Mouse (Mus musculus) heart, embryonic 15.5 days (tissue): Measurements from ENCODE around the gene Rnf216. TPM values are rescaled to one million over a fixed set of nuclear protein-coding genes. Genes with fewer than 3 reads are reported as not detected.

Experiments used
- ATAC-seq: fragments of 200-750 bp; cut with Nextera tagmentation; replicated peaks from 2 replicates; pipeline ENCODE4 v1.8.0; 2017; ENCODE audit warnings: low read depth, moderate TSS enrichment; ENCODE audit not compliant: insufficient number of reproducible peaks, insufficient read depth, low FRiP score
- H3K27ac ChIP-seq: fragments of 300-500 bp; sonication (generic); 2 replicates; pipeline ENCODE4 v1.5.1; 2015; ENCODE audit warnings: mild to moderate bottlenecking, inconsistent platforms
- H3K27me3 ChIP-seq: fragments of 300-500 bp; sonication (generic); 2 replicates; pipeline ENCODE4 v1.6.1; 2015; ENCODE audit warnings: inconsistent platforms
- H3K36me3 ChIP-seq: fragments of 300-500 bp; sonication (generic); 2 replicates; pipeline ENCODE4 v1.6.1; 2015; ENCODE audit warnings: mild to moderate bottlenecking, inconsistent platforms
- H3K4me1 ChIP-seq: fragments of 300-500 bp; sonication (generic); replicated peaks from 2 replicates; pipeline ENCODE4 v1.6.1; 2015; ENCODE audit warnings: inconsistent platforms
- H3K4me2 ChIP-seq: fragments of 300-500 bp; sonication (generic); 2 replicates; pipeline ENCODE4 v1.6.1; 2015; ENCODE audit warnings: inconsistent platforms, mild to moderate bottlenecking, moderate library complexity
- H3K4me3 ChIP-seq: fragments of 300-500 bp; sonication (generic); 2 replicates; pipeline ENCODE4 v1.5.1; 2015; ENCODE audit warnings: mild to moderate bottlenecking, inconsistent platforms
- H3K9ac ChIP-seq: fragments of 300-500 bp; sonication (generic); 2 replicates; pipeline ENCODE4 v1.6.1; 2015; ENCODE audit warnings: mild to moderate bottlenecking, inconsistent platforms
- H3K9me3 ChIP-seq: fragments of 300-500 bp; sonication (generic); replicated peaks from 2 replicates; pipeline ENCODE4 v1.6.1; 2016; ENCODE audit warnings: inconsistent platforms
- WGBS: fragments of 180-500 bp; shearing (Covaris S2); methylation state at CpG from one replicate; pipeline ENCODE4 v1.1.7; 2015; ENCODE audit warnings: mixed read lengths; 5-methylcytosine and 5-hydroxymethylcytosine counted together
- polyA plus RNA-seq: library from polyadenylated mRNA; unstranded; fragments of >200 nt; fragmentation: Nextera tagmentation; extraction: Ambion mirVana; gene quantifications from 2 replicates; pipeline ENCODE4 v1.2.1, GENCODE M21; 2015

The Rnf216 gene
- polyA plus RNA-seq, 1 experiment from 2014 or later = 23.9 TPM

GRCm38 (mm10) chr5:143062251-143062650, 50.5 kb downstream of the Rnf216 start:
- no peak overlapping the region for H3K4me2 ChIP-seq
- no peak overlapping the region for H3K9ac ChIP-seq
- peaks cover 37% of the 10 kb centered on the region for H3K4me1 ChIP-seq
- no peak overlapping the region for H3K4me3 ChIP-seq
- no peak for ATAC-seq
- H3K9me3 ChIP-seq = no peaks in the 10 kb centered on the region
- peaks cover 15% of the 10 kb centered on the region for H3K36me3 ChIP-seq
- peak overlapping the region; percentile 62 for H3K27ac ChIP-seq
- WGBS = 68% methylated on average over 3 of the region's 3 CpGs
- H3K27me3 ChIP-seq = no peaks in the 10 kb centered on the region

- H3K36me3 ChIP-seq = 0 out of 2 replicates have a peak, but pooled peaks cover 13% of the 10 kb centered on the region
Observed at GRCm38 (mm10) chr5:143061511-143061910, 51.3 kb downstream of the Rnf216 start.

DNA sequence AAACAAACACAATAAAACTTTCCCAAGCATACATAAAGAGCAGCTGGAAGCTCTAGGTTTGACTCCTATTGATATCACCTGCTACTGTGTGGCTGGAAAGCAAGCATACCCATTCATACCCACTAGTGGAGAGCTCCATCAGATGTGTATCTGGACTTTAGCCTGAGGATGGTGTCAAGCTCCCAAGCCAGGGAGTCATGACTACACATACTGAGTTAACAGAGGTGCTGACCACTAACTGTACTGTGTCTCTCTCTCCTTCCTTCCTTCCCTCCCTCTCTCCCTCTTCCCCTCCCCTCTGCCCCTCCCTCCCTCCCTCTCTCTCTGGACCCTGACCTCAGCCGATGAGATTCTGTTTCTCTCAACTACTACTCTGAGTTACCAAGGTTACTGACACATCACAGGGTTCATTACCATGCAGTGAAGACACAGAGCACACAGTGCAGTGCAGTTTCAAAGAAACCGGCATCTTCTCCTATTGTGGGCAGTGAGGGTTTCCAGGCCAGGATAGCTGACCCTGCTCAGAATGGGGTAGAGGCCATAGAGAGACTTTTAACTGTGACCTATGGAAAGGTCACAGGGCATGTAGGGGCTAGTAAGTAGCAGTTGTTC, 51.9 kb downstream of the Rnf216 start:
- Histone ChIP-seq H3K9ac (no peak overlapping the region), H3K4me3 (no peak overlapping the region), H3K36me3 (0 out of 2 replicates have a peak, but pooled peaks cover 13% of the 10 kb centered on the region), H3K27ac (peak overlapping the region; percentile 62), H3K4me1 (peaks cover 46% of the 10 kb centered on the region), H3K4me2 (no peak overlapping the region), H3K27me3 (no peaks in the 10 kb centered on the region), H3K9me3 (no peaks in the 10 kb centered on the region)
- no peak for ATAC-seq
- WGBS = 36% methylated on average over 2 of the region's 2 CpGs

More at GRCm38 (mm10) chr5:143061511-143061910, 51.3 kb downstream of the Rnf216 start:
- WGBS = 37% methylated on average over 3 of the region's 3 CpGs
- H3K27ac ChIP-seq = peak overlapping the region; percentile 62
- H3K9ac ChIP-seq = no peak overlapping the region
- H3K9me3 ChIP-seq = no peaks in the 10 kb centered on the region
- H3K4me2 ChIP-seq = no peak overlapping the region
- no peak overlapping the region for H3K4me3 ChIP-seq
- H3K27me3 ChIP-seq = no peaks in the 10 kb centered on the region
- peaks cover 42% of the 10 kb centered on the region for H3K4me1 ChIP-seq
- ATAC-seq = peak; percentile 65

DNA sequence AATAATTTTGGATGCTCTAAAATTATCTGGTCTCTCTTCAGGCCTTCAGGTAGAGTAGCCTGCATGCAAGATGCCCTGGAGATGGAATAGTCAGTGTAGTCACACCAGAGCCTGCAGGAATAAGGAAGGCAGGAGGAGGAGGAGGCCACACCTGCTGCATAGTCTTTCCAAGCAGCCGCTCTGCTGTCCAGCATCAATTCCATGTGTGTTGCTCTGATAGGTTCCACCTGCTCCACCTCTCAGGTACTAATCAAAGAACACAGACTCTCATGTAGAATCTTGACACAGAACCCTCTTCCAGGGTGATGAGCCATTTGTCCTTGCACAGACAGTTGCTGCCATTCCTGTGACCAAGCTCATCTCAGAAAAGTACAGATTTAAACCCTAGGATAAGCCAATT, 52.8 kb downstream of the Rnf216 start:
- Histone ChIP-seq H3K4me2 (no peak overlapping the region), H3K4me1 (peaks cover 50% of the 10 kb centered on the region), H3K27ac (no peak overlapping the region), H3K4me3 (no peak overlapping the region), H3K27me3 (no peaks in the 10 kb centered on the region), H3K9me3 (no peaks in the 10 kb centered on the region), H3K36me3 (0 out of 2 replicates have a peak, but pooled peaks cover 10% of the 10 kb centered on the region), H3K9ac (no peak overlapping the region)
- no peak for ATAC-seq
- WGBS = 81% methylated on average over 1 of the region's 1 CpGs

GRCm38 (mm10) chr5:143059182-143059581, 53.6 kb downstream of the Rnf216 start:
- no peak for ATAC-seq
- no peaks in the 10 kb centered on the region for H3K27me3 ChIP-seq
- H3K9ac ChIP-seq = no peak overlapping the region
- no peaks in the 10 kb centered on the region for H3K9me3 ChIP-seq
- no peak overlapping the region for H3K4me3 ChIP-seq
- 0 out of 2 replicates have a peak, but pooled peaks cover 7% of the 10 kb centered on the region for H3K36me3 ChIP-seq
- H3K27ac ChIP-seq = peak overlapping the region; percentile 82
- H3K4me1 ChIP-seq = peaks cover 53% of the 10 kb centered on the region
- H3K4me2 ChIP-seq = no peak overlapping the region

DNA sequence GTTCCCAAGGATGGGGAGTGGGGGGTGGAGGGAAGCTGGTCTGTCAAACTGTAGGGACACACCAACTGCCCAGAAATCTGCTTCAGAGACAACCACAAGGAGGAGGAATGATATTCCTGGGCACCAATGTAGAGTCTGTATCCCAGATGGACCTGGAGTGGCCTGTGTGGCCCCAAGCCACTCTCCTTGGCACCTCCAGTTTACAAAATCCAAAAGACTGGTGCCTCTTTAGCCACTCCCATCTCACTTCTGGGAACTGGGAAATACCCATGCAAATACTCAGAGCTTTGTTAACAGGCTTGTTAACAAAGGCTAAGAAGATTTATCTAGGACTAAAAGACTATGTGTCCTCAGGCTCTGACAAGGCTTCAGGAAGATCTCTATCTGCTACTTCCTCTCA, 54.1 kb downstream of the Rnf216 start:
- Histone ChIP-seq H3K4me2 (no peak overlapping the region), H3K4me3 (no peak overlapping the region), H3K4me1 (peaks cover 58% of the 10 kb centered on the region), H3K27me3 (no peaks in the 10 kb centered on the region), H3K27ac (peak overlapping the region; percentile 82), H3K9me3 (no peaks in the 10 kb centered on the region), H3K9ac (no peak overlapping the region; the same call in 1 of the 2 replicates), H3K36me3 (0 out of 2 replicates have a peak, but pooled peaks cover 5% of the 10 kb centered on the region)
- ATAC-seq = no peak

- Histone ChIP-seq H3K9me3 (no peaks in the 10 kb centered on the region), H3K27ac (peak overlapping the region; percentile 82), H3K4me2 (no peak overlapping the region), H3K9ac (no peak overlapping the region; the same call in 1 of the 2 replicates), H3K36me3 (0 out of 2 replicates have a peak, but pooled peaks cover under 1% of the 10 kb centered on the region), H3K27me3 (no peaks in the 10 kb centered on the region), H3K4me3 (no peak overlapping the region), H3K4me1 (peaks cover 63% of the 10 kb centered on the region)
- 25% methylated on average over 2 of the region's 2 CpGs for WGBS
- ATAC-seq = no peak
Observed at GRCm38 (mm10) chr5:143058208-143058607, 54.6 kb downstream of the Rnf216 start.

- H3K27ac ChIP-seq = peak overlapping the region; percentile 82
- H3K4me3 ChIP-seq = no peak overlapping the region
- peaks cover 67% of the 10 kb centered on the region for H3K4me1 ChIP-seq
- no peaks in the 10 kb centered on the region for H3K9me3 ChIP-seq
- no peaks in the 10 kb centered on the region for H3K36me3 ChIP-seq
- H3K9ac ChIP-seq = no peak overlapping the region
- 58% methylated on average over 1 of the region's 1 CpGs for WGBS
- ATAC-seq = no peak
- no peak overlapping the region for H3K4me2 ChIP-seq
- H3K27me3 ChIP-seq = no peaks in the 10 kb centered on the region
Observed at GRCm38 (mm10) chr5:143057753-143058152, 55.0 kb downstream of the Rnf216 start.

- H3K4me3 ChIP-seq = no peak overlapping the region
- no peaks in the 10 kb centered on the region for H3K36me3 ChIP-seq
- H3K9ac ChIP-seq = no peak overlapping the region
- WGBS = 50% methylated on average over 4 of the region's 4 CpGs
- H3K27me3 ChIP-seq = no peaks in the 10 kb centered on the region
- H3K4me2 ChIP-seq = no peak overlapping the region
- H3K9me3 ChIP-seq = no peaks in the 10 kb centered on the region
- ATAC-seq = no peak
- H3K27ac ChIP-seq = peak overlapping the region; percentile 82
- peaks cover 69% of the 10 kb centered on the region for H3K4me1 ChIP-seq
Observed at GRCm38 (mm10) chr5:143056191-143056880, 56.5 kb downstream of the Rnf216 start.

DNA sequence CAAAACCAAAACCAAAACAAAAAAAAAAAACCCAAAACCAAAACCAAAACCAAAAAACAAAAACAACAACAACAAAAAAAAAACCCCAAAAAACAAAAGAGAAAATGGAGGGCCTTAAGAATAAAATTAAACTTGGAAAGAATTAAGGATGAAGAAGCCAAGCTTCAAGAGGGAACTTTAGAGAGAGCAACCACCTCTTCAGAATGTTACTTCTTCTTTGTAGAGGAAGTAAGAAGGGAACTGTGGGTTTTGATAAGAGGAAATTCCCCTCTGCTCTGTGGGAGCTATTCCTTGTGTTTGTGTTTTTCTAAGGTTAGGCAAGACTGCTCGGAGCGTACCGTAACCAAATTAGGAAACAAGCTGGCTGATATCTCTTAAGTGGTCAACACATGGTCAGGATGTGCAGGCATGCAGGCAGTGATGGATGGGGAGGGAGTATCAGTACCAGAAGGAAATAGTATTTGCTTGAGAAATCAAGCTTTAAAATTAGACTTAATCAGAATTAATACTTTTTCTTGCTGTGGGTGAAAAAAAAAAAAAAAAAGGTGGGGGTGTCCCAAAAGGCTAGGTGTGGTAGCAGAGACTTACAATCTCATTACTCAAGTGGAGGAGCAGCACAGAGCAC, 57.2 kb downstream of the Rnf216 start:
- Histone ChIP-seq H3K4me2 (no peak overlapping the region), H3K9ac (no peak overlapping the region), H3K4me1 (peaks cover 64% of the 10 kb centered on the region), H3K4me3 (no peak overlapping the region), H3K36me3 (no peaks in the 10 kb centered on the region), H3K27me3 (no peaks in the 10 kb centered on the region), H3K27ac (peak overlapping the region; percentile 82), H3K9me3 (no peaks in the 10 kb centered on the region)
- peak; percentile 77 for ATAC-seq
- 7% methylated on average over 3 of the region's 3 CpGs for WGBS

DNA sequence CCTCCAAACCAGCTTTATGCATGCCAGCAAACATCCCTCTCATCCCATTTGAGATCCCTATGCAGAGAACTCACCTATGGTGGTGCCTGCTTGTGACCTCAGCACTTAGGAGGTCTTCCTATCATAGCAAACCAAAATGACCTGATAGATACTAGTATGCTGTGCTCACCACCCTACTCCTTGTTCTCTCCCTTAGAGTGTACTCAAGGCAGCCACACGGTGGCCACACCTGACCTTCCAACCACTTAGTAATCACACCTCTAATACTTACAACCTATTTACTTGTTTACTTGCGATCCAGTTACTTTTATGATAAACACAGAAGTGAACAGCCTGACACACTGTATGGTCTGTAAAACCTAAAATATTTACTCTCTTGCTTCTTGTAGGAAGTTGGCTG, 58.1 kb downstream of the Rnf216 start:
- Histone ChIP-seq H3K4me1 (peaks cover 70% of the 10 kb centered on the region), H3K9me3 (no peaks in the 10 kb centered on the region), H3K9ac (no peak overlapping the region), H3K27me3 (no peaks in the 10 kb centered on the region), H3K4me3 (no peak overlapping the region), H3K36me3 (no peaks in the 10 kb centered on the region), H3K4me2 (no peak overlapping the region), H3K27ac (peak overlapping the region; percentile 55)
- no peak for ATAC-seq
- whole genome bisulfite sequencing = 70% methylated on average over 2 of the region's 2 CpGs
